Mouse (Mus musculus) left cerebral cortex, adult 18-20 months (tissue): ENCODE measurements around the gene Caskin1. TPM values are rescaled to one million over a fixed set of nuclear protein-coding genes. Genes with fewer than 3 reads are reported as not detected.

Experiments
- DNase-seq, 2 experiments: peaks; one replicate each; pipeline ENCODE4 v3.0.0; 2021 to 2022; ENCODE audit warnings: low spot score in 2 of 2, mixed read lengths in 1 of 2
- total RNA-seq, 2 experiments: library from RNA; stranded (reverse); gene quantifications; 2 replicates each; pipeline ENCODE4 v1.2.3; 2021

Caskin1 gene
- total RNA-seq, 2 experiments from 2014 or later, result 123 to 129 TPM

DNA sequence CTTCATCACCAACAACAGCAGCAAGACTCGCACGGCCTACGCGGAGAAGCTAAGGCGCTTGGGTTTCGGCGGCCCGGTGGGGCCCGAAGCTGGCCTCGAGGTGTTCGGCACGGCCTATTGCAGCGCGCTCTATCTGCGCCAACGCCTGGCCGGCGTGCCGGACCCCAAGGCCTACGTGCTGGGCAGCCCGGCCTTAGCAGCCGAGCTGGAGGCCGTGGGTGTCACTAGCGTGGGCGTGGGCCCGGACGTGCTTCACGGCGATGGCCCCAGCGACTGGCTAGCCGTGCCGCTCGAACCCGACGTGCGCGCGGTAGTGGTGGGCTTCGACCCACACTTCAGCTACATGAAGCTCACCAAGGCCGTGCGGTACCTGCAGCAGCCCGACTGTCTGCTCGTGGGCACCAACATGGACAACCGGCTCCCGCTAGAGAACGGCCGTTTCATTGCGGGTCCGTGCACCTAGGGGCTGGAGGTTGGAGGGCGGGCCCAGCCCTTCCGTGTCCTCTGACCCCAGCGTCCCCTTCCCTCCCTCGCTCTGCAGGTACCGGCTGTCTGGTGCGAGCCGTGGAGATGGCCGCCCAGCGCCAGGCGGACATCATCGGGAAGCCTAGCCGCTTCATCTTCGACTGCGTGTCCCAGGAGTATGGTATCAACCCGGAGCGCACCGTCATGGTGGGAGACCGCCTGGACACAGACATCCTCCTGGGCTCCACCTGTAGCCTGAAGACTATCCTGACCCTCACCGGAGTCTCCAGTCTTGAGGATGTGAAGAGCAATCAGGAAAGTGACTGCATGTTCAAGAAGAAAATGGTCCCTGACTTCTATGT is 17.5 kb upstream of the Caskin1 start:
- DNase-seq, result peak; percentile 54 to 56

DNA sequence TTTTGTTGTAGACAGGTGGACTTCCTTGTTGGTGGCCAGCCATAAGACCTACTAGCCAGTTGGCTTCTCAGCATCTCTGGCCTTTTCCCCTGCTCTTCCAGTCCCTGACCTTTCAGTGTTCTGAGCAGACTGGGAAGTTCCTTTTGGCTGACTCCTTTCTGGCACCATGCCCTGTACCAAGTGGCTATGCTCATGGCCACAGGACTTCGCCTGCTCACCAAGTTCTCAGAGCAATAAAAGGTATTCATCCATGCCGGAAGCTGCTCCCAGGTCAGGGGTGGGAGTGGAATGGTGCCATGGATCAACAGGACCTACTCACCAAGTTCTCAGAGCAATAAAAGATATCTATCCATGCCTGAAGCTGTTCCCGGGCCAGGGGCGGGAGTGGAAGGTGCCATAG is 15.9 kb upstream of the Caskin1 start:
- DNase-seq, result no peak

DNA sequence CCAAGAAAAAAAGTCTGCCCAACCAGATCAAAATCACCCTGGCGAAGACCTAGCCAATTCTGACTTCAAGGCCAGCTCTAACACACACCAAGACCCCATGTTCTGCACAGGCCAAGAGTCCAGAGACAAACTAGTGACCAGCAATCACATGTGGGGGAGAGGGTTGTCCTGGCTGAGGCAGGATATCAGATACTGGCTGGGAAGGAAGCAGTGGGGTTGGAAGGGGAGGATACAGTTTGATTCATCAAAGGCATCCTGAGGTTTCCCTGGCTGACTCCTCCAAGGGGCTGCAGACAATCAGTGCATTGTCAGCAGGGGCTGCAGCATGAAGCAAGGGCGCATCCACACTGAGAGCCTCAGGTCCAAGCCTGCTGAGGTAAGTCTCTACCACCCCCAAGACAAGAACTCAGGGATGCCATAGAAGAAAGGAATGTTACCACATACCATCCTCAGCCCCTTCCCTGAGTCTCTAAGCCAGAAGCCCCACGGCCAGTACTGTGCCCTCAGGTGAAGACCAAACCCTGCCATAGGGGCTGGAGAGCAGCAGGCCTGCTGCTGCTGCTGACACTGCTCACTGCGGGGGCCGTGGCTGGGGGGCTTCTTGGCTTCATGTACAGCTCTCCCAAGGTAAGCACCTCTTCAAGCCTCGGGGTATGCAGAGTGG is 14.7 kb upstream of the Caskin1 start, which contains the start of gene Bricd5:
Bricd5 (plus strand) TSS at position 273 of the 664 bp plus-strand sequence.
- DNase-seq, result no peak

DNA sequence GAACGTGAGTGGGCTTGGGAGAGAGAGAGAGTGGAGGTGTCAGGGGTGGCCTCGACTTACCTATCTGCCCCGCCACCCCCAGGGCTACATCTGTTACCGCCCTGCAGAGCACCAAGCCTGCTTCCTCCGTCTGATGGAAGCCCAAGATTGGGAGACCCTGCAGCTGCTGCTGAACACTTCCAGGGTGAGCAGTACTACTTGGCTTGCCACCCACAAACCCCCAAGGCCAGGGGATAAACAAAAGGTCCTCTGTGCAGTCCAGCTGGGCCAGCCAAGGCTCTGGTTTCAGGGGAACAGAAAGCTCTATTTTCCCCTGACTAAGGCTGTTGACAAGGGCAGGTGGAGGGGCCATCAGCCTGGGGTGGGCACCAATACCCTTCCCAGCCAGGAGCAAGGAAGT is 13.8 kb upstream of the Caskin1 start:
- DNase-seq, result no peak

DNA sequence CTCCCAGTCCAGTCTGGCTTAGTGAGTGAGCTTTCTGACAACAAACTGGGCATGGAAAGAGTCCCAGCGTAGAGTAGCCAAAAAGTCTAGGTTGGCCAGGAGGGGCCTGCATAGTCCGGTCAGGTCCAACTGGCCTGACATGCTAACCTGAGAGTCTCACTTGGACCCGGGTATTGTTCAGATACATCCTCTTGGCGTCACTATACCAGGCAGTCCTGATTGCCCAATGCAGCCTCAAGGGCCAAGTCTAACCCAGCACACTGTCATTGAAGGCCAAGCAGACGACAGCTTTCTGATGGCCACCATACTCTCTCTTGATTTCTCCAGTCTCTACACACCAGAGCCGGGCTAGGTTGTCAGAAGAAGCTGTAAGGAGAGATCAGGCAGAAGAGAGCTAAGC is 12.8 kb upstream of the Caskin1 start:
- DNase-seq, result no peak

DNA sequence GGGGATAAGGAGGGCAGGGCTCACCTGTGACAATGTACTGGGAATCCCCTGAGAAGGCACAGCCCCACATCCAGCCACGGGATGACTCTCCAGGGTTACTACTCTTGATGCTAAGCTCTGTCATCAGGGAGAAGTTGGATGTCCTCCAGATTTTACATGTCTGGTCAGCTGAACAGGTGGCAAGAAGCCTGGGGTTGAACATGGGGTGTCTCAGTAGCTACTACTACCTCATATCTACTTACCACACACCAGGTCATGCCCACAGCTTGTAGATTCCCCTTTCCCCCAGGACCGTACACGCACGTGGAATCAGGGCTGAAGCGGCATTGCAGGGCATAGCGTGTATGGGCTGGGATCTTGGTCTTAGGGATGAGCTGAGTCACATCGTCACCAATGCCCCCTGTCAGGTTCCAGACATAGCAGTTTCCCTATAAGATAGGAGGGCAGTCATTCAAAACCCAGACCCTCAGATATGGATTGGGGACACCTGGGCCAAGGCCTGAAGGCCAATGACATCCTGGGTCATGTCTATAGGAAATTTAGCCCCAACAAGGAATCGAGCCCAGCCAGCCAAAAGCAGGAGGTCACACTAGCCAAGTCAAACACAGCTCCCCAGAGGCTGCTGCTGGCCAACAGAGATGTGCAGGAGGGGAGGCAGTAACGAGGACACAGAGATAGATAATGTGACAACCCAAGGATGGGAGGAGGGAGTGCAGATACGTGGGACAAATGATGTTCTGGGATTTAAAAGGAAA is 12.2 kb upstream of the Caskin1 start:
- DNase-seq, result no peak

DNA sequence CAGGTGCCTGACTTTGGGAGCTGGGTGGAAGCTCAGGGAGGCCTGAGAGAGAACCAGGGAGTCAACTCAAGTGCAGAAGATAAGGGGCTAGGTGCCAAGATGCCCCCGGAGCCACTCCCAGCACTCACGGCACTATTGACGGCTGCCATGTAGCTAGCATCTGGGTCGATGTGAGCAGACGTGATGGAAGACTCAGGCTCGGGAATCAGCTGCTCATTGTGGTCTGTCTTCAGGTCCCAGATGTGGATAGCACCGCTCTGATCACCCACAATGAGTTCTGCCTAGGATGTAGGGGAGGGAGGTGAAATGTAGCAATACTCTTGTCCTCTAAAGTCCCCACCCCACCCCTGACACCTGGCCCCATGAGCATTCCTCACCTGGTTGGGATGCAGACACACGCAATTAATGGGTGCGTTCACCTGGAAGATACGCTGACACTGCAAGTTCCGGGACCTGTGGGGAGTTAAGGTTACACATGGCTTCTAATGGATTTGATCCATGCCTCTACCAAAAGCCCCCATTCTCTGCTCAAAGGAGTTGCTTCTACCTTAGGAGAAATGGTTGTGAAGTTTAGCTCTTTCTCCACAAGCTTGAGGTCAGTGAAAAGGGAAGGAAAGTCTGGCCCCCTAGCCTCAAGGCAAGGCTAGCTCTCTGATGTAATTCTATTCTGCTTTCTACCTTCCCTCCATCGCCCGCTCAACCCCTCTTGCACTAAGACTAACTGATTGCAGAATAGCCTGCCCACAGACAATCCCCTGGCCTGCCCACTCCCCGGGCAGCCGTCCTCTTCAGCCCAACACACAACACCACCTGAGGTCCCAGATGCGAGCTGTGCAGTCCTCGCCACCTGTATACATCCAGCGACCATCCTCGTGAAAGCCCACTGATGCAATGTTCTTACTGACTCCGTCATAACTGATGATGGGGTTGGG is 11.1 kb upstream of the Caskin1 start:
- DNase-seq, result no peak

DNA sequence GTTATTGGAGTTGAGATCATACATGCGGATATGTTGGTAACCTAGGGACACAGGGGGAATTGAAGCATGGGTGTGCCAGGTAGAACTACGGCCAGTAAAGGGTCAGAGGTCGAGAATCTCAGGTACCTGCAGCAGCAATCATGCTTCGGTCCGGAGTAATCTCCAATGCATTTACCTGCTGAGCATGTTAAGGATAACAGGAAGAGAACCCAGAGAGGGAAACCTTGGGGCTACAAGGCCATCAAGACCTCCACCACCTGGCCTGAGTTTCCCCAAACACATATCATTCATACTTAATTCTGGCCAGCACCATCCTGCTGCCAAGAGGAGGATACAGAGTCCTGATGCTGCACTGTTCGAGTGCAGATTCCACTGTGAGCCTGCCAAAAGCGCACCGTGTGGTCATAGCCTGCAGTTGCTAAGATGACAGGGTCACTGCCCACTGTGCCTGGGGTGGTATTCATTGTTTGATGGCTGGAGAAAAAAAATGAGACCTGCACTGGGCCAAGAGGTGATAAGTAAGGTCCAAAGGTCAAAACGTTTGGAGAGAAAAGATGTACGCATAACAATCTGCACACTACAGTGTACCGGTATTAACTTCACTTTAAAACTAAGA is 10.3 kb upstream of the Caskin1 start:
- no peak for DNase-seq

DNA sequence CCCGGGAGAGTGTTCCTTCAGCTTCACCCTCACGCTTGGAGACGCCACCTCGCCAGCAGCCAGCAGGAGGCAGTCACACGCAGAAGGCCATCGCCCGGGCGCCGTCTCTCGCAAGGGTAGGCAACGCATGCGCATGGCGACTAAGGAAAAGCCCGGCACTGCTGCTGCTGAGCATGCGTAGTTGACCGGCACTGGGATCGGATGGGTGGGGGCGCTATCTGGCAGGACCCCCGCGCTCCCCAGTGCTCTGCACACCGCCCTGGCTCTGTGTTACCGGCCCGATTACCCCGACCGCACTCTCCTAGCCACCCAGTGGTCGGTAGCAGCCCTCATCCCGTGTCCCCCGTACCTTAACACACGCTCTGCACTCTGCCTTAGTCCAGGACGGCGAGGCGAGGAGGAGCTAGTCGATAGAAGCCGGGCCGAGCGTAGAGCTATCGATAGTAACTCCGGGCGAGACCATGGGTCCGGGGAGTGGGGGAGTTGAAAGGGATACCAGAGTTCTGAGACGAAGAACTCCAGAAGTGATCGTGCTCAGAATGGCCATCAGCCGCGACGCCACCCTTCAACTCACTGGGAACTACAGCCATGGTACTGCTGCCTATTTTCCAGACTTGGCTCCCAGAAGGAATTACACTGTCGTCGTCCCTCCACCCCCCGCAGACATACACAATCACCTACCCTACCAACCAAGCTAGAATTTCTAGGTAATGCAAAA is 9.6 kb upstream of the Caskin1 start, which contains the start of gene Mlst8:
Mlst8 (minus strand) TSS at position 416 of the 718 bp plus-strand sequence.
- peak; percentile 99 for DNase-seq

DNA sequence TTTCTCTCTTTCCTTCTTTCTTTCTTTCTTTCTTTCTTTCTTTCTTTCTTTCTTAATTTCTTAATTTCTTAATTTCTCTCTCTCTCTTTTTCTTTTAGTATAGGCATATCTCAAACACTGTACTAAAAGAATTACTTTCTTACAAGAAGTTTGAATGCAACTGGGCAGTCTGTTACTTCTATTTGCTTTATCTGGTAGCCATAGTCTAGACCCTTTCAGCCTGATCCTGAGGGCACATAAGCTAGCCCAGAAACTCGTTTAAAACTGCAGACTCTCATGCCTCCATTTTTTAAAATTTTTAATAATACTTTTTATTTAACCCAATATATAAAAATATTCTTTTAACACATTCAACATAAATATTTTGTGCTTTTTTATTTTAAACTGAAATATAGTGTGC is 9.0 kb upstream of the Caskin1 start:
- no peak for DNase-seq

DNA sequence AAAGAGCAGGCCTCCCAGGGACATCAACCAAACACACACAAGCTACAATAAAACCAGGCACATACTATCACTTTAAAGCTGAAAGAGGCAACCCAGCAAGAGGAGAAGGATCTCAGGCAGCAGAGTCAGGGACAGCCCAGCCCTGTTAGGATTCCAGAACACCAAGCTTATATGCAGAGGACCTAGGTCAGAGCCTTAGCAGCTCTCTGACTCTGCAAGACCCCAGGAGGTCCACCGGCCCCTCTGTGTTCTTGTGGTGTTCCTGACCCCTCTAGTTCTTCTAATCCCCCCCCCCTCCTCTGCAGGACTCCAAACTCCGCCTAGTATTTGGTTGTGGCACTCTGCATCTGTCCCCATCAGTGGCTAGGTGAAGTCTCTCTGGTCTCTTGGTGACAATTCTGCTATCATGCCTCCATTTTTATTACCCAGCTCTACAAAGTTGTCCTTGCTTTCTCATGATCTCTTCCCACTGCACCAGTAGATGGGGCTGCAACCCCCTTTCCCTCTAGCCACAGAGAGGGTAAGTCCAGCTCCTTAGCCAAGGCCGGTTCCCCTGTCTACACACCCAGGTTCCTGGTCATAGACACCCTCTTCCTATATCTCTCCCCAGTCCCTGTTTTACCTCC is 8.1 kb upstream of the Caskin1 start:
- no peak for DNase-seq

DNA sequence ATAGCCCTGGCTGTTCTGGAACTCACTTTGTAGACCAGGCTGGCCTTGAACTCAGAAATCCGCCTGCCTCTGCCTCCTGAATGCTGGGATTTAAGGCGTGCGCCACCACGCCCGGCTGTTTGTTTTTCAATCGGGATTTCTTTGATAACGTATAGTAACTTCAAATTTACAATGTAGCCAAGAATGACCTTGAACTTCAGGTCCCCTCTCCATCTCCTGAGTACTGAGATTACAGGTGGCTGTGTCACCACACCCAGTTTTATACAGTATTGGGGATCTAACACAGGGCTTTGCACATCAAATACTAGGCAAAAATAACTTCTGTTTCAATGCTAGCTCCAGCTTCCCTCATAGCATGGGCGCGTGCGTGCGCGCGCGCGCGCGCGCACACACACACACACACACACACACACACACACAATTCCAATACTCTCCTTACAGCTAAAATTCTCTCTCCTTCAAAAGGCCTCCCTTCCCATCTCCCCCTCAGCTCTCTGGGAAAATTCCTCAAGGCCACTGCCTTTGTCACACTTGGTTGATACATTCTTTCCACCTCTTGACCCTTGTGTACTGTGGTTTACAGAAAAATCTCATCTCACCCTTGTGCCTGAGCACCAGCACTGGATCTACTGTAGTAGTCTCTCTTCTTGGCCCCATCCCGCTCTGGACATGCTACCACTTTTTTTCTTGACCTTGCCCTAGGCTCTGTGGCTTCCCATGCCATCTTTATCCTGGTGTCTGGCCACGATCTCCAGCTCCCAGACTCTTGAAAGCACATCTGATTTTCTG is 7.2 kb upstream of the Caskin1 start:
- DNase-seq, result no peak

DNA sequence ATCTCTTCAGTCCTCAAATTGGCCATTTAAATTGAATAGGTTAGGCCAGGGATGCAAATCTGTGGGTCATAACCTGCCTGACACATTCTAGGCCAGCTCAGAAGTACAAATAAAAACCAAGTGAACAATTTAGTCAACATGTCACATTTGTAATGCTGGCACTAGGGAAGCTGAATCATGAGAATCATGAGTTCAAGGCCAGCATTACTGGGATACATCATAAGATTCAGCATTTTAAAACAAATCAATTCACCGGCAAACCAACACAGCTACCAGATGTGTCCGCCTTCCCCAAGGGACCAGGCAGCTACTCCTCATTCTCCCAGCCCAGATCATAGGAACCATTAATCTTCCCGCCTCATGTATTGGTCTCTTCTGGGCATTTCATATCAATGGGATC is 4.9 kb upstream of the Caskin1 start:
- no peak for DNase-seq

DNA sequence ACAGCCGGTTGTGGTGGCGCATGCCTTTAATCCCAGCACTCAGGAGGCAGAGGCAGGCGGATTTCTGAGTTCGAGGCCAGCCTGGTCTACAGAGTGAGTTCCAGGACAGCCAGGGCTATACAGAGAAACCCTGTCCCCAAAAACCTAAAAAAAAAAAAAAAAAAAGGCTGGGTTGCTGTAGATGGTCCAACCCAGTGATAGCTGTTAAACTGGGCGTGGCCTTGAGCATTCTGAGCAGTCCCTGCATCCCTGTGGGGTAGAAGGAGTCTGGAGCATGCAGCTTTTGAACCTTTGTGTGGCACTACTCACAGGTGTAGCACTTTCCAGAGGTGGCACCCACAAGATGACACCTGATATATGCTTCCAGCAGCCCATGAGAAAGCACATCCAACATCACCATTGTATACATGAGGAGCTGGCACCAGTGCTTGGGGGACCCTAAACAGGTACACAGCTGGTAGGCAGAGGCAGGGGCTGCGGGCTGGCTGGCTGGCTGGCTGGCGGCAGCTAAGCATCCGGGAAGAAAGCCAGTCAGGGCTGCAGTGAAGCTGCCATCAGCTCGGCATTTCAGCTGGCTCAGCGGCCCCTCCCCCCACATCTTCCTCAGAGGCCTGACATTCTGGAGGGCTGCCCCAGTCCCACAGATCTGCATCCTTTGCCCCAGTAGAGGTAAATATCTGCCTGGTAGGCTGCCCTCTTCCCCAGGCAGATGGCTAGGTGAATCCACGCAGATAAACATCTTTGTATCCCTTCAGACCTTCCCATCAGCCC is 3.1 kb upstream of the Caskin1 start:
- DNase-seq, result no peak

DNA sequence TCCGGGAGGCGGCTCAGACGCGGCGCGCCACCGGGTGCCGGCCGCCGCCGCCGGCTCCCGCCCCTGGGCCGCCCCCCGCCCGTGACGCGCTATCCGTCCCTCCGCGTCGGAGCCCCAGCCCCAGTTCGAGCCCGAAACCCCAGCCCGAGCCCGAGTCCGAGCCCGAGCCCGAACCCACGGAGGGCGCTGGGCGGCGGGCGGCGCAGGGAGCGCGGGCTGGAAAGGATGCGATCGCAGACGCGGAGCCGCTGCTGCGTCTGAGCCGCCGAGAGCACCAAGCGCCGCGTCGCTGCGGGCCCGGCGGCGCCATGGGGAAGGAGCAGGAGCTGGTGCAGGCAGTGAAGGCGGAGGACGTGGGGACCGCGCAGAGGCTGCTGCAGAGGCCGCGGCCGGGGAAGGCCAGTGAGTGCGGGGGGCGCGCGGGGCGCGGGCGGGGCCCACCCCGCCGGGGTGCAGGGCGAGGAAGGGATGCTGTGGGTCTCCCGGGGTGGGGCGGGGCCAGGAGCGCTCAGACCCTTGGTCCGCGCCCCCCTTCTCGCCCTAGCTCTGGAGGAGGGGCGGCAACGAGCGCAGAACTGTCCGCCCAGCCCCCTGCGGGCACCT is 362 bp downstream of the Caskin1 start:
- peak; percentile 41 to 60 for DNase-seq

DNA sequence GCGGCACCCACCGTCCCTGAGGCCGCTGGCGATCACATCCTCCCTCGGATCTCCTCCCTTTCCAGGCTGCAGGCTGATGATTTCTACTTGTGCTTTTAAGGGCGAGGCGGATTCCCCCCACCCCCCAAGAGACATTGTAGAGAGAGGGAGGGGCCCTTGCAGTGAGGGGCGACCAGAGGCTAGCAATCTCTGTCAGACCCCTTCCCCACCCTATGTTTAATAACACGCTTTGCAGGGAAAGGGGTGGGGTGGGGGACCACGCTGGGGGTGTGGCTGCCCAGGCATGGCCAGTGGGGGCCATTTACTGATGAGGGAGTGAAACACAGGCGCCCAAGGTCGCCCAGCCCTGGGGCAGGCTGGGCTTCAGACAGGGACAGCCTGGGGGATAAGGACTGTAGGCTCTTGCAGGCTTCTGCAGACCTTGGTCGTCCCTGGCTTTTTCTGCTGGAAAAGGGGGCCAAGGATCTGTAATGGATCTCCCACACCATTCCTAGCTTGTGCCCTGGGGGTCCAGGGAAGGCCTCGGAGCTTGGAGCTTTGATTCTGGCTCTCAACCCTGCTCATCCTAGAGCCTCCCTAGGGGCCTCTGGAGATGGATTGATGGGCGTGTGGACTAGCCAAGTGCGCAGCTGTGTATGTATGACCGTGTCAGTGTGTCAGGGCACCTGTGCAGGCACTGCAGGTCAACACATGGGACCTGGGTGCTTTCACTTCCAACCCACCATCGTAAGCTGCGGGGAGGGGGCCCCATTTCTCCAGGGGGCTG is 1.0 kb downstream of the Caskin1 start:
- no peak for DNase-seq
